Mouse (Mus musculus): ENCODE measurements at regions not wholly inside any gene's neighbourhood (a gene's known extent, or its start where the extent isn't known, plus 50 kb on each side); places are given as distances from the start of the nearest gene placed in this dataset.

- in situ Hi-C loops (cut with MboI, MseI): no loop called here
Observed at GRCm38 (mm10) chr14:102673724-102674123, 308.7 kb downstream of the Kctd12 start.

GRCm38 (mm10) chr14:102663240-102663639 is 319.2 kb downstream of the Kctd12 start:
- in situ Hi-C loops (cut with MboI, MseI): no loop called here

GRCm38 (mm10) chr14:102660351-102660750 is 322.1 kb downstream of the Kctd12 start:
- in situ Hi-C loops (cut with MboI, MseI): no loop called here

- in situ Hi-C loops (cut with MboI, MseI): no loop called here
Observed at GRCm38 (mm10) chr14:102656235-102656634, 326.2 kb downstream of the Kctd12 start.

GRCm38 (mm10) chr14:102629601-102630000 is 352.8 kb downstream of the Kctd12 start:
- in situ Hi-C loops (cut with MboI, MseI): loop anchor here in 1 of 2 experiments (10.0 kb wide), 1 partner anchor 1785 kb away; no protein-coding TSS in a partner anchor

- in situ Hi-C loops (cut with MboI, MseI): loop anchor here in 1 of 2 experiments (10.0 kb wide), 1 partner anchor 1793 kb away; no protein-coding TSS in a partner anchor
Observed at GRCm38 (mm10) chr14:102621546-102621945, 360.9 kb downstream of the Kctd12 start.

GRCm38 (mm10) chr14:102619056-102619455 is 363.4 kb downstream of the Kctd12 start:
- in situ Hi-C loops (cut with MboI, MseI): no loop called here

- in situ Hi-C loops (cut with MboI, MseI): no loop called here
Observed at GRCm38 (mm10) chr14:102615588-102616309, 366.7 kb downstream of the Kctd12 start.

- in situ Hi-C loops (cut with MboI, MseI): no loop called here
Observed at GRCm38 (mm10) chr14:102606055-102606454, 376.4 kb downstream of the Kctd12 start.

GRCm38 (mm10) chr14:102594850-102595249 is 387.6 kb downstream of the Kctd12 start:
- in situ Hi-C loops (cut with MboI, MseI): no loop called here

GRCm38 (mm10) chr14:102553781-102554180 is 428.7 kb downstream of the Kctd12 start:
- in situ Hi-C loops (cut with MboI, MseI): loop anchor here in 1 of 2 experiments (10.0 kb wide), 1 partner anchor 389 kb away; no protein-coding TSS in a partner anchor

- in situ Hi-C loops (cut with MboI, MseI): loop anchor here in 1 of 2 experiments (10.0 kb wide), 1 partner anchor 388 kb away; no protein-coding TSS in a partner anchor
Observed at GRCm38 (mm10) chr14:102552598-102552997, 429.8 kb downstream of the Kctd12 start.

- in situ Hi-C loops (cut with MboI, MseI): no loop called here
Observed at GRCm38 (mm10) chr14:102524894-102525577, 457.4 kb downstream of the Kctd12 start.

GRCm38 (mm10) chr14:102516765-102517164 is 465.7 kb downstream of the Kctd12 start:
- in situ Hi-C loops (cut with MboI, MseI): loop anchor here (10.0 kb wide), 2 partner anchors 562 to 742 kb away; no protein-coding TSS in a partner anchor

- in situ Hi-C loops (cut with MboI, MseI): loop anchor here (5.0 to 10.0 kb wide), 3 partner anchors 560 to 740 kb away; no protein-coding TSS in a partner anchor
Observed at GRCm38 (mm10) chr14:102514527-102514926, 467.9 kb downstream of the Kctd12 start.

- in situ Hi-C loops (cut with MboI, MseI): loop anchor here (5.0 to 10.0 kb wide), 3 partner anchors 558 to 738 kb away; no protein-coding TSS in a partner anchor
Observed at GRCm38 (mm10) chr14:102512651-102513050, 469.8 kb downstream of the Kctd12 start.

GRCm38 (mm10) chr14:102511691-102512383 is 470.6 kb downstream of the Kctd12 start:
- in situ Hi-C loops (cut with MboI, MseI): loop anchor here (5.0 to 10.0 kb wide), 3 partner anchors 557 to 737 kb away; no protein-coding TSS in a partner anchor

- in situ Hi-C loops (cut with MboI, MseI): loop anchor here (5.0 to 10.0 kb wide), 3 partner anchors 556 to 736 kb away; no protein-coding TSS in a partner anchor
Observed at GRCm38 (mm10) chr14:102510387-102510786, 472.1 kb downstream of the Kctd12 start.

GRCm38 (mm10) chr14:102505696-102506321 is 476.6 kb downstream of the Kctd12 start:
- in situ Hi-C loops (cut with MboI, MseI): no loop called here

GRCm38 (mm10) chr14:102497179-102497578 is 485.3 kb downstream of the Kctd12 start:
- in situ Hi-C loops (cut with MboI, MseI): no loop called here

- in situ Hi-C loops (cut with MboI, MseI): no loop called here
Observed at GRCm38 (mm10) chr14:102492376-102492775, 490.1 kb downstream of the Kctd12 start.

Measured in T-helper 17 cell (primary cell).